In the genomic region with DNA sequence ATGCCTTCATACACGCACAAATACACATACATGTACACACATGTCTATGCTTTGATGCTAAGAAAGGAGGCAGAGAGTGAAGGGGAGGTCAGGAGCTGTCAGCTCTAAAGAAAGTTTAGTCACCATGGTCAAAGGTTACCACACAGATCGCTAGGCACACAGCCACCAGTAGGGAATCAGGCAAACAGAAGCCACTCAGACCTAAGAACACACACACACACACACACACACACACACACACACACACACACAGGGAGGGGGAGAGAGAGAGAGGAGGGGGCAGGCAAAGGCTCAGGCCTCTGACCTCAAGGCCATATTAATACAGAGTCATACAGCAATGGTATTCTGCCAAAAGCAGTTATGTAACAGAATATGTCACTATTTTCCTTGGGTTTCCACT, we compare ENCODE assay signal across 19 mouse cellular contexts.
DNase-seq lines count a peak whose midpoint lies in the region; ATAC-seq and TF ChIP-seq lines count a peak whose summit lies in the region.
"Had no signal": no experiment of that assay in that cellular context is flagged by ENCODE, and none has a peak within 500 bp of the region (broad histone marks: within the 10 kb centered on the region; RNA-seq: fewer than 3 reads in every experiment).

No protein-coding gene starts in this region.

- 0 out of 2 replicates have a peak, but pooled peaks cover 2% of the 10 kb centered on the region for H3K4me1 ChIP-seq in kidney, adult 2 months (ENCODE audit: control insufficient read depth, insufficient read depth, low read length)
- no peaks in the 10 kb centered on the region for H3K4me1 ChIP-seq in liver, embryonic 16.5 days (ENCODE audit: control insufficient read depth, low read depth, low read length)
- H3K4me1 ChIP-seq: embryonic facial prominence, embryonic 12.5 days; limb, embryonic 13.5 days; midbrain, embryonic 13.5 days had no signal

- H3K27ac ChIP-seq in kidney, adult 2 months (ENCODE audit: insufficient read depth, low read depth, low read length), result no peak overlapping the region
- no peak overlapping the region for H3K27ac ChIP-seq in liver, embryonic 16.5 days (ENCODE audit: low read length)
- H3K27ac ChIP-seq: embryonic facial prominence, embryonic 12.5 days; heart, adult 2 months; hindbrain, embryonic 14.5 days; limb, embryonic 13.5 days; midbrain, embryonic 13.5 days; stomach, postnatal 0 days had no signal

- H3K36me3 ChIP-seq in kidney, adult 2 months (ENCODE audit: control insufficient read depth, insufficient read depth, low read length), result no peaks in the 10 kb centered on the region
- no peaks in the 10 kb centered on the region for H3K36me3 ChIP-seq in liver, embryonic 16.5 days (ENCODE audit: control insufficient read depth, insufficient read depth)
- H3K36me3 ChIP-seq: embryonic facial prominence, embryonic 12.5 days; limb, embryonic 13.5 days; midbrain, embryonic 13.5 days had no signal

- DNase-seq in kidney, adult 2 months, result peak; percentile 73
- no peak for DNase-seq in kidney, adult 11 months
- DNase-seq in liver, result no peak
- peak; percentile 70 for DNase-seq in adrenal gland, postnatal 36 days
- no peak for DNase-seq in layer of hippocampus, adult 8-10 months (ENCODE audit: low spot score in 2 of 2)
- DNase-seq in testis, postnatal 10 days (ENCODE audit: low spot score), result no peak
- DNase-seq: cerebellum, adult 18-20 months; cerebellum, postnatal 14 days; gastrocnemius, postnatal 25 days; heart, adult 2 months; layer of hippocampus, adult 9-11 months; lung, embryonic 14.5 days had no signal

- no peak overlapping the region for H3K9ac ChIP-seq in liver, embryonic 16.5 days (ENCODE audit: low read depth, low read length)
- H3K9ac ChIP-seq: embryonic facial prominence, embryonic 12.5 days; hindbrain, embryonic 14.5 days; limb, embryonic 13.5 days; lung, embryonic 14.5 days; midbrain, embryonic 13.5 days had no signal

- H3K4me2 ChIP-seq in liver, embryonic 16.5 days (ENCODE audit: low read depth, low read length), result no peak overlapping the region
- H3K4me2 ChIP-seq: embryonic facial prominence, embryonic 12.5 days; hindbrain, embryonic 14.5 days; limb, embryonic 13.5 days; lung, embryonic 14.5 days; midbrain, embryonic 13.5 days had no signal

- H3K9me3 ChIP-seq in liver, embryonic 16.5 days (replicated peaks; ENCODE audit: control insufficient read depth, low read length), result no peaks in the 10 kb centered on the region
- H3K9me3 ChIP-seq: embryonic facial prominence, embryonic 12.5 days; limb, embryonic 13.5 days; midbrain, embryonic 13.5 days had no signal

- 0 out of 2 replicates have a peak, but pooled peaks have one; percentile 15 for TF ChIP-seq CTCF in kidney, adult 2 months (conservative IDR thresholded peaks at IDR 0.05; ENCODE audit: insufficient read depth, insufficient read length, low read depth, low read length)

- H3K27me3 ChIP-seq in kidney, adult 2 months (replicated peaks; ENCODE audit: control insufficient read depth, insufficient read depth, low read length), result no peaks in the 10 kb centered on the region
- H3K27me3 ChIP-seq in liver, embryonic 16.5 days (ENCODE audit: control insufficient read depth, insufficient read depth, low read depth, low read length), result no peaks in the 10 kb centered on the region
- H3K27me3 ChIP-seq: embryonic facial prominence, embryonic 12.5 days; limb, embryonic 13.5 days; midbrain, embryonic 13.5 days had no signal

- peak; percentile 41 for ATAC-seq in liver, embryonic 16.5 days (ENCODE audit: low read depth)
- ATAC-seq: inflammation-experienced regulatory T-cells, adult 6 months; midbrain, embryonic 13.5 days had no signal

- WGBS in kidney, adult 2 months, result 68% methylated on average over 2 of the region's 2 CpGs
- 38% methylated on average over 2 of the region's 2 CpGs for WGBS in liver, embryonic 16.5 days (ENCODE audit: insufficient replicate concordance)

- no peak overlapping the region for H3K4me3 ChIP-seq in kidney, adult 2 months (ENCODE audit: insufficient read depth, low read depth, low read length)
- H3K4me3 ChIP-seq in liver, embryonic 16.5 days (ENCODE audit: low read depth, low read length), result no peak overlapping the region
- H3K4me3 ChIP-seq: embryonic facial prominence, embryonic 12.5 days; heart, adult 2 months; limb, embryonic 13.5 days; midbrain, embryonic 13.5 days had no signal

- no peak for TF ChIP-seq POLR2A in kidney, adult 2 months (IDR thresholded peaks at IDR 0.05; ENCODE audit: low read depth, low read length)

Comparison
In these comparisons a context has a peak if more than half of its experiments do, and no peak if none do; other contexts are left out.
1. DNase-seq: peak in kidney, adult 2 months (single experiment) and adrenal gland, postnatal 36 days (2 of 2); none in kidney, adult 11 months (single experiment), liver (single experiment), layer of hippocampus, adult 8-10 months (0 of 2) and testis, postnatal 10 days (single experiment).